Mouse (Mus musculus) fat pad, adult 2 months (tissue): ENCODE results near the gene Ankrd49.

ENCODE experiments used
- DNase-seq: peaks from one replicate; pipeline ENCODE4 v3.0.0-alpha.2; 2011; ENCODE audit warnings: low read depth, low spot score; ENCODE audit errors: extremely low read depth

The Ankrd49 gene

GRCm38 (mm10) chr9:14784039-14785002 is at the start of gene Ankrd49, which contains the start of gene Mre11a:
Gene Ankrd49 (minus strand): TSS chr9:14784856.
Gene Mre11a (plus strand): TSS chr9:14784654.
- peak; percentile 71 for DNase-seq

- DNase-seq = no peak
Observed at GRCm38 (mm10) chr9:14832046-14832445, 47.4 kb upstream of the Ankrd49 start.

DNA sequence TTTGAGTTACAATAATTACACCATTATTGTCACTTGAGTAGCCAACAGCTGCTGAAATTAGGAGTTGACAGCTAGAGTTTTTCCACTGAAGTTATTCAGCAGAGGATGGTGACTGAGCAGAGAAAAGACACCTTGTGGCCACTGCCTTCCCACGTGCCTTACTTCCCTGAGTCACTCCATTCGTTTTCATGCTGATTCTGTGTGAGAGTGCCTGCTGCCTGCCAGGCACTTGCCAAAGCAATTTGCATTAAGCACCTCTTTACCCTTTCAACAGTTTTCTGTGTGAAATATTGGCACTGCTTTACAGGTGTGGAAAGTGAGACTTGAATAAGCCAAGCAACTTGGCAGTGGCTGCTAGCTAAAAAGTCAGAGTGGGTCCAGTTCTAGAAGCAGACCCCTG is 43.2 kb upstream of the Ankrd49 start:
- no peak for DNase-seq

DNA sequence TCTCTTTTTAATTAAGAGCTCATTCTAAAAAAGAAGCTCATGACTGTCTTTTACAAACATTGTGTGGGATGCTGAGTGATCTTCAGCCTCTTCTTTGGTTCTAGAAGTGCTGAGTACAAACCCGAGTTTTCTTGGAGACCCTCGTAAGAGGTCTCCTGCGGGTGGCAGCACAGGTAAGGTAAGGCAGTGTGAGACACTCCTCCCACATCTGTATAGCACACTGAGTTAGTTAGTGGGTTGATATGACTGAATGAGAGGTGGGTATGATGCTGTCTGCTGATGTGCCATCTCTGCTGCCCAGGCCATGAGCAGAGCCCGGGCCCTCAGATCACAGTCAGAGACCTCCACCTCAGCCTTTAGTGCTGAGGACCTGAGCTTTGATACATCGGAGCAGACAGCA is 40.2 kb upstream of the Ankrd49 start:
- DNase-seq = no peak

DNA sequence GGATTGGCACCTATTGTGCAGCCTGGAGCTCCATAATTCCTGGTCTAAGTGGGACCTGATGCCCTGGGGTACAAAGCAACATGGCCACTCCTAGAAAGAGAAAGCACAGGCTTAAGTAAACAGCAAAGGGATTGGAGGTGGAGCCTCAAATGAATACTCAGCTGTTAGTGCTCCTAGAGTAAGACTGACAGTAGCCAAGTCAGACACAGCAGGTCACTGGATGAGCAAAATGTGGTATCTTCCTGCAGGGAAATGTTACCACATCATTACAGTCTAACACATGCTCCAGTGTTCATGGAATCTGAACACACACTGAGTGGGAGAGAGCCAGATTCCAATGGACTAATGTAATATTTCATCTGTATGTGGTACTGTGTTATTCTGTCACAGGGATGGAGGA is 36.7 kb upstream of the Ankrd49 start:
- no peak for DNase-seq

DNA sequence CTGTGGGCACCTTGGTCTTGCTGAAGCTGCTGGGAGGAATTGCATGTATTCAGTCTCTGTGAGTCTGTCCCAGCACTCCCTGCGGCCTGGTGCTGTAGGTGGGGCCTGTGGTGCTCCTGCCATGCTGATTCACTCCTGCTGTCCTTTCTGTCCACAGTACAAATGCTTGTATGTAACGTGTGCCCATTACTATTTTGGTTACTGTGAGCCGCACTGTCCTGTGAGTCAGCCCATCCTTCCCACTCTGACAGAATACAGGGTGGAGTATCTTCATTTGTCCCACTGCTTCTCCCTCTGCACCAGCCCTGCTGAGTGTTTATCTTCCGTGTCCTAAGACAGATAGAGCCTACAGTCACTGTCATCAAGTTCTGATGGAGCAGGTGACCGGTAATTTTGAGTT is 25.5 kb upstream of the Ankrd49 start:
- DNase-seq = no peak

DNA sequence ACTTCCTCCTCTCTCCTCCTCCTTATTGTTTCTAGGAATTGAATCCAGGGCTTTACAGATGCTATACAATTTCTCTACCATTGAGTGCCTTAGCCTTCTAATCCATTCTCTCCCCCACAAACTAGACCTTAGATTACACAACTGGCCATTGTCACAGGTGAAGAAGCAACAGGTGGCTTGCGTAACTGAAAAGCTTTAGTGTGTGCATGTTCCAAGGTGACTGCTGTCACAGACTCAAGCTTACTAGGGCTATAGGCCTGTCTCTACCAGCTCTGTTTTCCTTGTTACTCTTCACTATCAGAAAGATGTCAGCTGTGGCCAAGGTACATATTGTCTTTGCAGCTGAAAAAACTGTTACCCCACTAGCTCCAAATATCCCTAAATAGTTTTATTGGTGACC is 22.1 kb upstream of the Ankrd49 start:
- DNase-seq = peak; percentile 97

- peak; percentile 74 for DNase-seq
Observed at GRCm38 (mm10) chr9:14805714-14806113, 21.1 kb upstream of the Ankrd49 start.

DNA sequence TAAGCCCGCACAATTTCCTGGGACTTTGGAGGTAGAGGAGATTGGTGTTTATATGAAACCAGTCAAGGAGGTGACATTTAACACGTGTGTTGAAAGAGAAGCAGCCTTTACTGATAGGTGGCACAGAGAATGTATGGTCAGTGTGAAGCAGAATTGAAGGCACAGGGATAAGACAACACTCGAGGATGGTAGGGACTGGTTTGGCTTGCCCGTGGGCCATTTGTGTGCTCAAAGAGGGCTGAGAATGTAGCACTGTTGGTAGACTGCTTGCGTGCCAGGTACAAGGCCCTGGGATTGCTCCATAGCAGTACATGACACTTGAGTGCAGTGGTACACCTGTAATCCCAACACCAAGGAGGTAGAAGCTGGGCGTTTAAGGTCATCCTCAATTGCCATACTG is 2.7 kb upstream of the Ankrd49 start:
- no peak for DNase-seq

- DNase-seq = no peak
Observed at GRCm38 (mm10) chr9:14778341-14778740, 6.3 kb downstream of the Ankrd49 start.

- DNase-seq = no peak
Observed at GRCm38 (mm10) chr9:14773813-14774212, 10.8 kb downstream of the Ankrd49 start.

DNA sequence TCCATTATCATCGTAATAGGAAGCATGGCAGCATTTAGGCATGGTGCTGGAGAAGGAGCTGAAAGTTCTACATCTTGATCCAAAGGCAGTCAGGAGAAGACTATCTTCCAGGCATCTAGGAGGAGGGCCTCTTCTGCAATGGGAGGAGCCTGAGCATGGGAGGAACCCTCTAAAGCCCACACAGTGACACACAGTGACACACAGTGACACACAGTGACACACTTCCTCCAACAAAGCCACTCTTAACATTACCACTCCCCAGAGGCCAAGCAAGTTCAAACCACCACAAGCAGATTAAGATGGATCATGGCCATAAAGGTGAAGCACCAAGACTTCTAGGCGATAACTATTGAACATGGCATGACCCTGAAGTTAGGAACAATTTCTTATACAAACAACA is 12.6 kb downstream of the Ankrd49 start:
- DNase-seq = no peak

GRCm38 (mm10) chr9:14770803-14771471 is 13.7 kb downstream of the Ankrd49 start, which contains the start of gene 1700012B09Rik:
Gene 1700012B09Rik (minus strand): TSS chr9:14771030.
- no peak for DNase-seq

DNA sequence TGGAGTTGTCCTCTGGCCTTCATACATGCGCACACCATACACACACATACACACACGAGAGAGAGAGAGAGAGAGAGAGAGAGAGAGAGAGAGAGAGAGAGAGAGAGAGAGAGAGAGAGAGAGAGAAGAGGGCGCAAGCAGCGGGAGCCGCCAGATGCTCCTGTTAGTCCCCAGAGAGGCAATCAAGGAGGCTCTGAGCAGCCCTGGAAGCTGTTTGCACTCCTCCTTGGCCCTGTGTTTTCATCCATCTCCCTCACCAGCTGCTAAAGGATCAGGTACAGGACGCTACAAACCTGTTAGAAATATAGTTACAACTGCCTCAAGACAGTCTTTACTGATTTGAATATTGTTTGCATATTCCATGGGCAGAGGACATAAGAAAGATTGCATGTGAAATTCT is 14.8 kb downstream of the Ankrd49 start:
- DNase-seq = no peak

DNA sequence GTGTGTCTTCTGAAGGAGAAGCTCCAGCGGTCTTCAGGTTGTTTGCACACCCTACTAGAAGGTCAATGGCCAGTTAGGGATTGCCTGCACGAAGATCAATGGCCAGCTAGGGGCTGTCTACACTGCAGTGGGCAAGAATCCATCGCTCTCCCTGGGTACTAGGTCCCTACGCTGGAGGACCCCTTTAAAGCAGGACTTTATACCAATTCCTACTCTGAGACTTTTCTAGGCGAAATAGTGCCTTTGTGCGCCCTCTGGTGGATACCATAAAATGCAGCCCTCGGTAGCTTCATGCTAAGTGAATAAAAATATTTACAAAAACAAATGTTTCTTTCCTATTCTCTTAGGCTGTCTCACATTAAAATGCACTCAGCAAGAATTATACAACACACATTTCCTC is 19.9 kb downstream of the Ankrd49 start:
- no peak for DNase-seq

GRCm38 (mm10) chr9:14759261-14759660 is 25.4 kb downstream of the Ankrd49 start:
- no peak for DNase-seq

DNA sequence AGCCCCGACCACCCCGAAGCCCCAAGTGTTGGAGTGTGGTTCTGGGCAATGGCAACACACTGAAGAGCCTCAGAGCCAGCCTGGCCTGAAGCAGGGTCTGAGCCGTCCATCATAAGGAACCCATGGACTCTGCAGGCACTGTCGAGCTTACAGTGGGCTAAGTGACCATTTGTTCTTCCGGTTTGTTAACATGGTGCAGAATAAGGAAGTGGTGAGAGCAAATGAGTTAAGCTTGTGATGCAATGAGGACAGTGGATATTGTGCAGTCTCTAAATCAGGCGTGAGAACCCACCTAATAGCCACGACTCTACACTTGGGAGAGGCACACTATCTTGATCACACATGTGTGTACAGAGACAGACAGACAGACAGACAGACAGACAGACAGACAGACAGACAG is 26.1 kb downstream of the Ankrd49 start:
- no peak for DNase-seq

DNA sequence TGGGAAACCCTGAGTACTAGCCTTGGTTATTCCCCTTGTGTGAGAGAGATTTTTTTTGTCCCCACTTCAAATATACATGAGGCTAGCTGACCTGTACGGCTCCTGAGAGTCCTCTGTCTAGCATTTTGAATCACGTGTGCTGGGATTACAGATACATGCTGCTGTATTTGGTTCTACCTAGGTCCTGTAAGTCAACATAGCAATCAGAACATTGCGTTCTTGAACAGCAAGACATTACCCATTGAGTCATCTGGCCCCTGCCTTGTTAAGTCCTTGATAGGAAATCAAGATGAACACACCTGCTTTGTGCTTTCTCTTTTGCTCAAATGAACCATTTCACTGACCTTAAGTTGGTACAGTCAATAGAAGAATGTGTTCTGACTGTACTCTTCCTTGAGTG is 30.2 kb downstream of the Ankrd49 start:
- DNase-seq = no peak

GRCm38 (mm10) chr9:14753947-14754346 is 30.7 kb downstream of the Ankrd49 start:
- no peak for DNase-seq

DNA sequence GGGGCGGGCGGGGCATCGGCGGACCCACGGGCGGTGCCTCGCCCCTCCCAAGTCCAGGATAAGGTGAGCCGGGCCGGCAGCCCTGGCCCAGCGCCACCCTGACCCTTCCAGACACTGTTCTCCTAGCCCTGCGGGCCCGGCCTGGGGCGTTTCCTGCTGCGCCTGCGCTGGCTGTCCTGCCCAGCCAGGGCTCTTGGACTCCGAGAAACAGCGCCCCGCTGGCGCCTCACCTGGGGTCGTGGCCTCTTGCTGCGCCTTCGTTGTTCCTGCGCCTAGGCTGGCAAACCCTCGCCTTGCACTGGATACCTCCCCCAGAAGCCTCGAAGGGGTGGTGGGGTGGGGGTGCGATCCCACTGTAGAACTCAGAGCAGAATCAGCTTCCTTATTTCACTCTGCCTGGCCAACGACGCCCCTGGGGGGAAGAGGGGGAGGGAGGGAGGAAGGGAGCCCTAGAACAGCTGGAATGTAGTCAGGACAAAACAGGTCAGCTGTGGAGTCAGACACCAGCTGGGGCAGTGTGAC is 32.6 kb downstream of the Ankrd49 start, which contains the start of gene Fut4:
Gene Fut4 (minus strand): TSS at position 393 of the 522 bp plus-strand sequence.
- no peak for DNase-seq

- DNase-seq = no peak
Observed at GRCm38 (mm10) chr9:14751503-14752000, 33.1 kb downstream of the Ankrd49 start.
